Mouse (Mus musculus) CH12.LX (cell line): ENCODE results near the gene Rhobtb3.

Experiments
- BHLHE40 ChIP-seq: IDR thresholded peaks from 2 replicates; pipeline ENCODE4 v1.6.1; 2011; ENCODE audit warnings: mild to moderate bottlenecking, low read depth, low read length, improper control_type of control experiment
- CHD1 ChIP-seq: IDR thresholded peaks from 2 replicates; pipeline ENCODE4 v1.6.1; 2012; ENCODE audit warnings: low read depth, low read length, improper control_type of control experiment, inconsistent platforms
- CTCF ChIP-seq, 2 experiments: IDR thresholded peaks in 1 of 2; conservative IDR thresholded peaks in 1 of 2; 2 replicates each; pipeline ENCODE4 v1.5.1; 2011 to 2012; ENCODE audit warnings: low read depth in 2 of 2, low read length in 2 of 2, improper control_type of control experiment in 1 of 2, inconsistent platforms in 1 of 2, mild to moderate bottlenecking in 1 of 2, moderate library complexity in 1 of 2
- NELFE ChIP-seq: IDR thresholded peaks from 2 replicates; pipeline ENCODE4 v1.6.1; 2011; ENCODE audit warnings: low read depth, low read length, improper control_type of control experiment
- PAX5 ChIP-seq: IDR thresholded peaks from 2 replicates; pipeline ENCODE4 v1.6.1; 2012; ENCODE audit warnings: low read length, inconsistent platforms, mixed read lengths
- ZC3H11A ChIP-seq: IDR thresholded peaks from 2 replicates; pipeline ENCODE4 v1.6.1; 2012; ENCODE audit warnings: low read depth, mild to moderate bottlenecking, inconsistent platforms, low read length, improper control_type of control experiment
- ZKSCAN1 ChIP-seq: IDR thresholded peaks from 2 replicates; pipeline ENCODE4 v1.6.1; 2012; ENCODE audit warnings: low read depth, inconsistent platforms, low read length, improper control_type of control experiment, borderline replicate concordance

- TF ChIP-seq PAX5 (no peak), CTCF (conservative IDR thresholded peaks at IDR 0.05 in 1 of 2, IDR thresholded peaks at IDR 0.05 in 1 of 2; ENCODE audit: low read depth in 2 of 2, low read length in 2 of 2) (no peak), CHD1 (no peak), BHLHE40 (no peak), ZC3H11A (no peak), NELFE (no peak), ZKSCAN1 (no peak)
Measured at GRCm38 (mm10) chr13:75865486-75866184, 78.1 kb downstream of the Rhobtb3 start.
